Mouse (Mus musculus) heart, adult 2 months (tissue): ENCODE results near the gene Blm.

Experiments used
- CTCF ChIP-seq: fragments of 200-600 bp; IDR thresholded peaks from 2 replicates; pipeline ENCODE4 v1.8.1; 2022; ENCODE audit warnings: antibody characterized with exemption, mild to moderate bottlenecking, moderate library complexity
- EP300 ChIP-seq: fragments of 200-500 bp; IDR thresholded peaks from 2 replicates; pipeline ENCODE4 v1.6.1; 2011; ENCODE audit warnings: low read depth, low read length, control low read depth; ENCODE audit not compliant: insufficient read depth
- POLR2A ChIP-seq: fragments of 200-500 bp; IDR thresholded peaks from 2 replicates; pipeline ENCODE4 v1.6.1; 2011; ENCODE audit warnings: mild to moderate bottlenecking, low read depth, low read length, control low read depth; ENCODE audit not compliant: insufficient read depth

DNA sequence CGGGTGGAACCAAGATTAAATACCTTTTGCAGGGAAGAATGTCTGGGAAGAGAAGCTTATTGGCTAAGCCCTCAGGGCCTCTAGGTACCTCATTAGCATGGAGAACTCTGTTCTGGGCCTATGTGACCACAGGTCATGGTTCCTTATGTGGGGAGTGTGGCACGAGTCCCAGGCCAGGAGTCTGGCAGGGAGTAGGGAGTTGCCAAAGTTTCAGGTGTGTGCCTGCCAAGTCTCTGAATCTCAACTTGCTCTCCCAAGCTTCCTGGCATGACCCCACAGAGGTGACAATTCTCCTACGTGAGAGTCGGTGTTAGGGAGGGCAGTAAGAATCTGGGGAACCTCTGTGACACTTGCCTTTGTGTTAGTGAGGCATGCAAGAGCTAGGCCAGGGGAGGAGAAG lies 22.2 kb upstream of the Blm start:
- TF ChIP-seq EP300 = no peak
- TF ChIP-seq POLR2A = no peak
- no peak for TF ChIP-seq CTCF
